Mouse (Mus musculus) right cerebral cortex, adult 2 months (tissue): Measurements from ENCODE around the gene AI182371.

ENCODE experiments used
- DNase-seq, 2 experiments: peaks; one replicate each; pipeline ENCODE4 v3.0.0; 2021 to 2022; ENCODE audit warnings: low spot score in 2 of 2

Gene AI182371

GRCm38 (mm10) chr2:35101443-35101842 is at the start of gene AI182371:
Gene AI182371, minus strand, starts transcription at chr2:35101543.
- no peak for DNase-seq

- no peak for DNase-seq
Observed at GRCm38 (mm10) chr2:35148806-35149205, 47.5 kb upstream of the AI182371 start.

GRCm38 (mm10) chr2:35141673-35142072 is 40.3 kb upstream of the AI182371 start:
- DNase-seq, result no peak

GRCm38 (mm10) chr2:35138576-35138975 is 37.2 kb upstream of the AI182371 start:
- DNase-seq, result no peak

GRCm38 (mm10) chr2:35133891-35134290 is 32.5 kb upstream of the AI182371 start:
- DNase-seq, result no peak

- no peak for DNase-seq
Observed at GRCm38 (mm10) chr2:35132662-35133055, 31.3 kb upstream of the AI182371 start.

- DNase-seq, result peak; percentile 98 to 99
Observed at GRCm38 (mm10) chr2:35131991-35132661, 30.8 kb upstream of the AI182371 start.

- DNase-seq, result no peak
Observed at GRCm38 (mm10) chr2:35131491-35131890, 30.1 kb upstream of the AI182371 start.

- DNase-seq, result no peak
Observed at GRCm38 (mm10) chr2:35124716-35125115, 23.4 kb upstream of the AI182371 start.

GRCm38 (mm10) chr2:35110521-35110920 is 9.2 kb upstream of the AI182371 start:
- no peak for DNase-seq

GRCm38 (mm10) chr2:35109924-35110304 is 8.6 kb upstream of the AI182371 start:
- DNase-seq, result no peak

GRCm38 (mm10) chr2:35109141-35109923 is 8.0 kb upstream of the AI182371 start, which contains the start of gene Cntrl:
Gene Cntrl, plus strand, starts transcription at chr2:35109492.
- DNase-seq, result peak; percentile 89 to 96

GRCm38 (mm10) chr2:35108712-35109111 is 7.4 kb upstream of the AI182371 start:
- peak; percentile 54 for DNase-seq

GRCm38 (mm10) chr2:35107984-35108635 is 6.8 kb upstream of the AI182371 start:
- no peak for DNase-seq

- DNase-seq, result no peak
Observed at GRCm38 (mm10) chr2:35104843-35105242, 3.5 kb upstream of the AI182371 start.

- no peak for DNase-seq
Observed at GRCm38 (mm10) chr2:35103558-35103957, 2.2 kb upstream of the AI182371 start.

- DNase-seq, result no peak
Observed at GRCm38 (mm10) chr2:35102777-35103176, 1.4 kb upstream of the AI182371 start.

GRCm38 (mm10) chr2:35100529-35100928 is 814 bp downstream of the AI182371 start:
- no peak for DNase-seq

GRCm38 (mm10) chr2:35087418-35087817 is 13.9 kb downstream of the AI182371 start:
- DNase-seq, result peak; percentile 14 to 17

GRCm38 (mm10) chr2:35079166-35079565 is 22.2 kb downstream of the AI182371 start:
- DNase-seq, result no peak

GRCm38 (mm10) chr2:35074328-35074727 is 27.0 kb downstream of the AI182371 start:
- no peak for DNase-seq

GRCm38 (mm10) chr2:35072547-35072946 is 28.8 kb downstream of the AI182371 start:
- no peak for DNase-seq

GRCm38 (mm10) chr2:35070275-35070674 is 31.1 kb downstream of the AI182371 start:
- DNase-seq, result no peak
